16 mouse cellular contexts compared by ENCODE assay signal in the genomic region with DNA sequence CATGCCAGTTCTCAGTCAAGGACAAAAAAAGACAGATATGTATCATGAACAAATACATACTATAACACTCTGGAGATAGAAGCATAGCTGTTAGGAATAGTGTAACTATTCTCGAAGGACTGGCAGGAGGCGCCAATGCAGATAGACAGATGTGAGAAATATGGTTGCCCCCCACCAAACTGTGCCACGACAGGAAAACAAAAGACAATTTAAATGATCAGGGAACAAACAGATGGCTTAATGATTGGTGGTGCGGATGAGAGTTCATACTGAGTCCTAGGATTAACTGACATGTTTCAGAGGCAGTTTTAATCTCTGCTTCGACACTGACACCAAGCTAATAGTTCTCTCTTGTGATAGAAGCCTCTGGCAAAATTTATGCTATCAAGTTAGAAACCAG.
"Had no signal": no experiment of that assay in that cellular context is flagged by ENCODE, and none has a peak within 500 bp of the region (broad histone marks: within the 10 kb centered on the region; RNA-seq: fewer than 3 reads in every experiment).

No protein-coding gene starts in this region.

- H3K4me3 ChIP-seq: midbrain, embryonic 10.5 days; midbrain, embryonic 12.5 days; midbrain, embryonic 15.5 days; myocyte; neural tube, embryonic 13.5 days; neural tube, embryonic 15.5 days had no signal

- ATAC-seq: midbrain, embryonic 15.5 days had no signal

- DNase-seq: lung, adult 18-20 months; lung, embryonic 14.5 days; lung, postnatal 10 days; lung, postnatal 4 days; right cerebral cortex, adult 18-20 months; right cerebral cortex, postnatal 14 days; thymus, adult 18-20 months; thymus, postnatal 14 days; thymus, postnatal 36 days had no signal

- H3K9me3 ChIP-seq: midbrain, embryonic 10.5 days; midbrain, embryonic 12.5 days; midbrain, embryonic 15.5 days; neural tube, embryonic 13.5 days; neural tube, embryonic 15.5 days had no signal

- H3K4me2 ChIP-seq: lung, embryonic 14.5 days; midbrain, embryonic 12.5 days; midbrain, embryonic 15.5 days; neural tube, embryonic 13.5 days; neural tube, embryonic 15.5 days had no signal

- H3K27me3 ChIP-seq: midbrain, embryonic 12.5 days; midbrain, embryonic 15.5 days; neural tube, embryonic 13.5 days; neural tube, embryonic 15.5 days had no signal

- H3K36me3 ChIP-seq: midbrain, embryonic 10.5 days; midbrain, embryonic 12.5 days; midbrain, embryonic 15.5 days; neural tube, embryonic 13.5 days; neural tube, embryonic 15.5 days had no signal

- H3K4me1 ChIP-seq: midbrain, embryonic 10.5 days; midbrain, embryonic 12.5 days had no signal

- H3K27ac ChIP-seq: liver, embryonic 14.5 days; midbrain, embryonic 10.5 days; midbrain, embryonic 12.5 days; midbrain, embryonic 15.5 days; neural tube, embryonic 13.5 days; neural tube, embryonic 15.5 days had no signal

- H3K9ac ChIP-seq: liver, embryonic 14.5 days; lung, embryonic 14.5 days; midbrain, embryonic 12.5 days; midbrain, embryonic 15.5 days; neural tube, embryonic 13.5 days; neural tube, embryonic 15.5 days had no signal
